Mouse (Mus musculus) C2C12 (cell line): ENCODE measurements around the gene 2310007B03Rik. TPM values are rescaled to one million over a fixed set of nuclear protein-coding genes. Genes with fewer than 3 reads are reported as not detected.
"Not testable (repeated sequence)": the region's sequence is repeated elsewhere in the genome, so short reads cannot be mapped to it uniquely, and the experiment has no call there.

Source experiments
- H3K27me3 ChIP-seq: one replicate; pipeline ENCODE4 v1.6.1; 2011; ENCODE audit not compliant: control insufficient read depth, insufficient read depth, insufficient read length
- H3K36me3 ChIP-seq: one replicate; pipeline ENCODE4 v1.6.1; 2011; ENCODE audit not compliant: control insufficient read depth, insufficient read depth
- H3K4me3 ChIP-seq: one replicate; pipeline ENCODE4 v1.5.1; 2011; ENCODE audit warnings: mild to moderate bottlenecking, control low read depth; ENCODE audit not compliant: poor library complexity, insufficient read depth, severe bottlenecking
- H3K79me2 ChIP-seq: one replicate; pipeline ENCODE4 v1.6.1; 2011; ENCODE audit not compliant: control insufficient read depth, insufficient read depth
- H3K79me3 ChIP-seq: one replicate; pipeline ENCODE4 v1.6.1; 2011; ENCODE audit warnings: low read depth, control low read depth
- H3ac ChIP-seq: one replicate; pipeline ENCODE3; 2011; ENCODE audit warnings: low read depth; ENCODE audit not compliant: control insufficient read depth, insufficient read length
- CEBPB ChIP-seq: IDR thresholded peaks from one replicate; pipeline ENCODE4 v1.6.1; 2011; ENCODE audit warnings: low read depth, mild to moderate bottlenecking, control low read depth, moderate library complexity
- CTCF ChIP-seq: IDR thresholded peaks from one replicate; pipeline ENCODE4 v1.5.1; 2011; ENCODE audit not compliant: control insufficient read depth, insufficient read depth, insufficient read length
- FOSL1 ChIP-seq: IDR thresholded peaks from one replicate; pipeline ENCODE4 v1.8.0; 2011; ENCODE audit warnings: mild to moderate bottlenecking, low read length; ENCODE audit not compliant: poor library complexity, insufficient read depth, severe bottlenecking
- MAX ChIP-seq: IDR thresholded peaks from one replicate; pipeline ENCODE4 v1.6.1; 2011; ENCODE audit warnings: mild to moderate bottlenecking, control low read depth
- MYOD1 ChIP-seq: IDR thresholded peaks from one replicate; pipeline ENCODE4 v1.6.1; 2011; ENCODE audit warnings: low read depth; ENCODE audit not compliant: control insufficient read depth, insufficient read length
- MYOG ChIP-seq: IDR thresholded peaks from one replicate; pipeline ENCODE4 v1.6.1; 2011; ENCODE audit not compliant: control insufficient read depth, insufficient read length; ENCODE audit errors: extremely low read depth
- USF1 ChIP-seq: IDR thresholded peaks from one replicate; pipeline ENCODE4 v1.6.1; 2011; ENCODE audit warnings: low read depth, mild to moderate bottlenecking, control low read depth, moderate library complexity
- long read RNA-seq, 2 experiments: library from polyadenylated mRNA; unstranded; transcript quantifications; one replicate each; pipeline ENCODE4 v2.0.0; 2019 to 2020
- polyA plus RNA-seq: library from polyadenylated mRNA; unstranded; fragments of >200 nt; fragmentation: generic; extraction: Trizol; gene quantifications from one replicate; pipeline ENCODE4 v1.2.1, GENCODE M21; 2012; ENCODE audit warnings: missing spikeins

2310007B03Rik gene
- 0.09 TPM for polyA plus RNA-seq
- long read RNA-seq, experiment 1 = 0 reads
- long read RNA-seq, experiment 2, partial matches to known transcripts = 1 of 4 reads
- long read RNA-seq, experiment 2, other reads (novel, unspliced or antisense) = 2 of 4 reads

- Histone ChIP-seq H3ac (no peak within 1 kb of the TSS), H3K79me2 (no peaks in the 10 kb centered on the region)
- TF ChIP-seq USF1 (no peak), MAX (no peak), MYOD1 (no peak), MYOG (no peak), CEBPB (no peak), FOSL1 (no peak), CTCF (no peak)
Measured at GRCm38 (mm10) chr1:93160501-93161133, at the start of gene 2310007B03Rik. Gene 2310007B03Rik (minus strand): TSS chr1:93160948.

GRCm38 (mm10) chr1:93210213-93210641 is 49.5 kb upstream of the 2310007B03Rik start:
- H3K36me3 ChIP-seq = no peaks in the 10 kb centered on the region

More at GRCm38 (mm10) chr1:93160501-93161133, at the start of gene 2310007B03Rik:
- H3K79me3 ChIP-seq = no peaks in the 10 kb centered on the region
- H3K36me3 ChIP-seq = no peaks in the 10 kb centered on the region
- no peak within 1 kb of the TSS for H3K4me3 ChIP-seq
- no peaks in the 10 kb centered on the region for H3K27me3 ChIP-seq

GRCm38 (mm10) chr1:93207536-93208064 is 46.9 kb upstream of the 2310007B03Rik start:
- no peak for TF ChIP-seq MAX
- TF ChIP-seq CEBPB = no peak
- TF ChIP-seq USF1 = no peak
- no peak for TF ChIP-seq CTCF
- TF ChIP-seq MYOD1 = no peak
- no peak for TF ChIP-seq FOSL1
- TF ChIP-seq MYOG = no peak
- H3ac ChIP-seq = no peak overlapping the region
- H3K36me3 ChIP-seq = no peaks in the 10 kb centered on the region
- no peaks in the 10 kb centered on the region for H3K79me2 ChIP-seq
- no peaks in the 10 kb centered on the region for H3K79me3 ChIP-seq
- H3K27me3 ChIP-seq = peaks cover 40% of the 10 kb centered on the region
- H3K4me3 ChIP-seq = no peak overlapping the region

More at GRCm38 (mm10) chr1:93210213-93210641, 49.5 kb upstream of the 2310007B03Rik start:
- Histone ChIP-seq H3K4me3 (no peak overlapping the region), H3K27me3 (peaks cover 41% of the 10 kb centered on the region), H3ac (no peak overlapping the region), H3K79me3 (no peaks in the 10 kb centered on the region), H3K79me2 (no peaks in the 10 kb centered on the region)
- TF ChIP-seq MYOD1 = no peak
- TF ChIP-seq FOSL1 = no peak
- TF ChIP-seq MAX = no peak
- no peak for TF ChIP-seq USF1

GRCm38 (mm10) chr1:93206277-93206970 is 45.7 kb upstream of the 2310007B03Rik start:
- no peak overlapping the region for H3K4me3 ChIP-seq

GRCm38 (mm10) chr1:93197916-93198315 is 37.2 kb upstream of the 2310007B03Rik start:
- H3K27me3 ChIP-seq = peaks cover 31% of the 10 kb centered on the region
- H3K4me3 ChIP-seq = no peak overlapping the region
- no peaks in the 10 kb centered on the region for H3K79me3 ChIP-seq
- H3ac ChIP-seq = no peak overlapping the region
- TF ChIP-seq CEBPB = no peak
- TF ChIP-seq USF1 = no peak
- TF ChIP-seq MYOD1 = no peak
- TF ChIP-seq FOSL1 = no peak
- TF ChIP-seq CTCF = no peak
- no peak for TF ChIP-seq MAX
- no peak for TF ChIP-seq MYOG
- no peaks in the 10 kb centered on the region for H3K79me2 ChIP-seq
- no peaks in the 10 kb centered on the region for H3K36me3 ChIP-seq

More at GRCm38 (mm10) chr1:93206277-93206970, 45.7 kb upstream of the 2310007B03Rik start:
- Histone ChIP-seq H3ac (no peak overlapping the region), H3K79me3 (no peaks in the 10 kb centered on the region), H3K79me2 (no peaks in the 10 kb centered on the region), H3K36me3 (no peaks in the 10 kb centered on the region), H3K27me3 (peaks cover 39% of the 10 kb centered on the region)
- TF ChIP-seq MAX (no peak), FOSL1 (no peak), MYOD1 (no peak), USF1 (no peak), CTCF (no peak), MYOG (no peak), CEBPB (no peak)

- not testable (repeated sequence) for H3K4me3 ChIP-seq, H3K36me3 ChIP-seq, H3K79me2 ChIP-seq, H3K79me3 ChIP-seq, H3ac ChIP-seq
- peaks cover 29% of the 10 kb centered on the region for H3K27me3 ChIP-seq
Measured at GRCm38 (mm10) chr1:93197454-93197853, 36.7 kb upstream of the 2310007B03Rik start.
